Mouse (Mus musculus) limb, embryonic 11.5 days (tissue): ENCODE measurements around the gene Patl1. TPM values are rescaled to one million over a fixed set of nuclear protein-coding genes. Genes with fewer than 3 reads are reported as not detected.
"Not testable (repeated sequence)": the region's sequence is repeated elsewhere in the genome, so short reads cannot be mapped to it uniquely, and the experiment has no call there.

ENCODE experiments used
- ATAC-seq: fragments of 200-750 bp; cut with Nextera tagmentation; 2 replicates; pipeline ENCODE4 v1.8.0; 2017; ENCODE audit warnings: low read depth; ENCODE audit not compliant: insufficient number of reproducible peaks, low FRiP score, low TSS enrichment
- DNase-seq: peaks from one replicate; pipeline ENCODE4 v3.0.0-alpha.2; 2015; ENCODE audit warnings: low spot score
- H3K27ac ChIP-seq: fragments of 300-500 bp; sonication (generic); replicated peaks from 2 replicates; pipeline ENCODE4 v1.5.1; 2014; ENCODE audit warnings: low read depth, mild to moderate bottlenecking, low read length
- H3K27me3 ChIP-seq: fragments of 300-500 bp; sonication (generic); 2 replicates; pipeline ENCODE4 v1.6.1; 2014; ENCODE audit warnings: mild to moderate bottlenecking, low read length, mixed read lengths; ENCODE audit not compliant: control insufficient read depth, insufficient read depth
- H3K36me3 ChIP-seq: fragments of 300-500 bp; sonication (generic); 2 replicates; pipeline ENCODE4 v1.6.1; 2014; ENCODE audit warnings: mild to moderate bottlenecking, low read length, moderate library complexity, mixed read lengths; ENCODE audit not compliant: control insufficient read depth, insufficient read depth
- H3K4me1 ChIP-seq: fragments of 300-500 bp; sonication (generic); 2 replicates; pipeline ENCODE4 v1.6.1; 2014; ENCODE audit warnings: low read length, mixed read lengths; ENCODE audit not compliant: control insufficient read depth, insufficient read depth
- H3K4me2 ChIP-seq: fragments of 300-500 bp; sonication (generic); 2 replicates; pipeline ENCODE4 v1.6.1; 2014; ENCODE audit warnings: low read depth, mild to moderate bottlenecking, moderate library complexity; ENCODE audit not compliant: severe bottlenecking
- H3K4me3 ChIP-seq: fragments of 300-500 bp; sonication (generic); 2 replicates; pipeline ENCODE4 v1.5.1; 2014; ENCODE audit warnings: low read depth, low read length
- H3K9ac ChIP-seq: fragments of 300-500 bp; sonication (generic); 2 replicates; pipeline ENCODE4 v1.6.1; 2014; ENCODE audit warnings: mild to moderate bottlenecking, low read length
- H3K9me3 ChIP-seq: fragments of 300-500 bp; sonication (generic); 2 replicates; pipeline ENCODE4 v1.6.1; 2016; ENCODE audit warnings: low read length; ENCODE audit not compliant: control insufficient read depth
- WGBS: fragments of 180-500 bp; shearing (Covaris S2); extraction: QIAGEN DNeasy Blood & Tissue Kit; methylation state at CpG from one replicate; pipeline ENCODE4 v1.1.7; 2014; 5-methylcytosine and 5-hydroxymethylcytosine counted together
- polyA plus RNA-seq: library from polyadenylated mRNA; unstranded; fragments of >200 nt; fragmentation: Nextera tagmentation; extraction: Ambion mirVana; gene quantifications from 2 replicates; pipeline ENCODE4 v1.2.1, GENCODE M21; 2014

Gene Patl1
- polyA plus RNA-seq, 1 experiment from 2014 or later = 25.6 TPM

GRCm38 (mm10) chr19:11915804-11916203 lies 3.6 kb downstream of the Patl1 start:
- H3K4me3 ChIP-seq = no peak overlapping the region
- ATAC-seq (no peak), DNase-seq (no peak)
- no peaks in the 10 kb centered on the region for H3K9me3 ChIP-seq
- H3K27me3 ChIP-seq = no peaks in the 10 kb centered on the region
- peaks cover 7% of the 10 kb centered on the region; the same call in 1 of the 2 replicates for H3K4me1 ChIP-seq
- H3K27ac ChIP-seq = no peak overlapping the region
- H3K9ac ChIP-seq = no peak overlapping the region
- 89% methylated on average over 2 of the region's 2 CpGs for WGBS
- peaks cover 3% of the 10 kb centered on the region; the same call in 1 of the 2 replicates for H3K36me3 ChIP-seq
- no peak overlapping the region for H3K4me2 ChIP-seq

DNA sequence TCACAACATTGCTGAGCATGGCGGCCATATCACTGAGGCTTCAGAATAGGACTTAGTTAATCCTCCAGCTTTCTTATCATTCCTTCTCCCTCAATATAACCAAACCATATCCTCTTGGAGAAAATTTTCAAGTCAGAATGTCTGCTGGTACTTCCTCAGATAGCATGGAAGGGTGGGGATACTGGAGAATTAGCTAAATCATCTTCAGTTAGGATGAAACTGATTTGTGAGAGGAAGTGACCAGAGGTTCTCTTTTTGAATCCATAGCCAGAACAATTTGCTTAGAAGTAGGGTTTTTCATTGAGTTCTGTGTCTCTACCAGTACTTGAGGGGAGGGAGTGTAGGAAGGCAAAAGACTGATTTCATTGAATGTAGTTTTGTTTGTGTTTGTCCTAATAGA lies 9.9 kb downstream of the Patl1 start:
- no peak overlapping the region for H3K27ac ChIP-seq
- ATAC-seq = no peak
- no peaks in the 10 kb centered on the region for H3K4me1 ChIP-seq
- 86% methylated on average over 1 of the region's 1 CpGs for WGBS
- no peaks in the 10 kb centered on the region for H3K27me3 ChIP-seq
- H3K4me2 ChIP-seq = no peak overlapping the region
- peaks cover 22% of the 10 kb centered on the region for H3K36me3 ChIP-seq
- no peak overlapping the region for H3K4me3 ChIP-seq
- no peaks in the 10 kb centered on the region for H3K9me3 ChIP-seq
- H3K9ac ChIP-seq = no peak overlapping the region
- DNase-seq = no peak

DNA sequence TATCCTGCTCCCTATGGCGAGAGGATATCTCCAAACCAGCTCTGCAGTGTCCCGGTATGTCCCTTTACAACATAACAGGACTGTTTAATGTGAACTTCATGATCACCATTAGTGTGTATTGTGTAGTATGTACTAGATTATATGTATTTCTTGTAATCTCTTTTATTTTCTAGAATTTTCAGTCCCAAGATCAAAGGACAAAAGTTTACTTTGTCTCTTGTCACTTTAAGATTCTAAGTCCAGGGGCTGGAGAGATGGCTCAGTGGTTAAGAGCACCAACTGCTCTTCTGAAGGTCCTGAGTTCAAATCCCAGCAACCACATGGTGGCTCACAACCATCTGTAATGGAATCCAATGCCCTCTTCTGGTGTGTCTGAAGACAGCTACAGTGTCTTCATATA lies 10.3 kb downstream of the Patl1 start:
- H3K4me3 ChIP-seq, DNase-seq, H3K27ac ChIP-seq, H3K27me3 ChIP-seq, H3K9me3 ChIP-seq, H3K9ac ChIP-seq, ATAC-seq, H3K4me2 ChIP-seq, H3K4me1 ChIP-seq: not testable (repeated sequence)
- WGBS = 94% methylated on average over 2 of the region's 2 CpGs
- H3K36me3 ChIP-seq = peaks cover 22% of the 10 kb centered on the region

- no peak overlapping the region for H3K4me3 ChIP-seq
- WGBS = 90% methylated on average over 2 of the region's 2 CpGs
- ATAC-seq (no peak), DNase-seq (no peak)
- no peak overlapping the region for H3K4me2 ChIP-seq
- H3K9me3 ChIP-seq = no peaks in the 10 kb centered on the region
- no peaks in the 10 kb centered on the region for H3K27me3 ChIP-seq
- H3K4me1 ChIP-seq = no peaks in the 10 kb centered on the region
- peaks cover 19% of the 10 kb centered on the region for H3K36me3 ChIP-seq
- H3K9ac ChIP-seq = no peak overlapping the region
- H3K27ac ChIP-seq = no peak overlapping the region
Observed at GRCm38 (mm10) chr19:11926380-11926779, 14.2 kb downstream of the Patl1 start.

DNA sequence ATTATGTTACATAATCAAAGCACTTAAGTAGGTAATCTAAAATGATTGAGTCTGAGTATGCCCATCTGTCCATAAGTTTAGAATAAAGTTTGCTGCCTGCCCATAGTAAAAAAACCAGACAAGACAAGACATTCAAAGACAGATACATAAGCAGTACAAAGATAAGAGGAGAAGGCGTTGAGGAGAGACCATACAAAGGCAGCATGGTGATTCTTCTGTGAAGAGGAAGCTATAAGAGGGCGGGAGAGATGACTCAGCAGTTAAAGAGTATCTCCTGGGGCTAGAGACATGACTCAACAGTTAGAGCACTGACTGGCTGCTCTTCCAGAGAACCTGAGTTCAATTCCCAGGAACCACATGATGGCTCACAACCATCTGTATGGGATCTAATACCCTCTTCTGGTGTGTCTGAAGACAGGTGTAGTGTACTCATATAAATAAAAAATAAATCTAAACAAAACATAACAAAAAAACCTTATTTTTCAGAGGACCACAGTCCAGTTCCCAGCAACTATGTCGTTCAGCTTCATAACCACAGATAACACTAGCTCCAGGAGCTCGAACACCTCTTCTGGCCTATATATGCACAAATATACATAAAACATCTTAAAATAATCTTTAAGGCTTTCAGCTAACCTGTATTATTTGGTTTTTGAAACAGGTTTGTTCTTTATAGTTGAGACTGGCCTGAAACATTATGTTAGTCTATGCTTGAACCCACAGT lies 16.0 kb downstream of the Patl1 start:
- Histone ChIP-seq H3K27ac (no peak overlapping the region), H3K9ac (no peak overlapping the region), H3K27me3 (no peaks in the 10 kb centered on the region), H3K4me2 (no peak overlapping the region), H3K4me3 (no peak overlapping the region), H3K36me3 (peaks cover 25% of the 10 kb centered on the region), H3K4me1 (no peaks in the 10 kb centered on the region), H3K9me3 (no peaks in the 10 kb centered on the region)
- DNase-seq (no peak), ATAC-seq (no peak)
- WGBS = 93% methylated on average over 4 of the region's 4 CpGs

DNA sequence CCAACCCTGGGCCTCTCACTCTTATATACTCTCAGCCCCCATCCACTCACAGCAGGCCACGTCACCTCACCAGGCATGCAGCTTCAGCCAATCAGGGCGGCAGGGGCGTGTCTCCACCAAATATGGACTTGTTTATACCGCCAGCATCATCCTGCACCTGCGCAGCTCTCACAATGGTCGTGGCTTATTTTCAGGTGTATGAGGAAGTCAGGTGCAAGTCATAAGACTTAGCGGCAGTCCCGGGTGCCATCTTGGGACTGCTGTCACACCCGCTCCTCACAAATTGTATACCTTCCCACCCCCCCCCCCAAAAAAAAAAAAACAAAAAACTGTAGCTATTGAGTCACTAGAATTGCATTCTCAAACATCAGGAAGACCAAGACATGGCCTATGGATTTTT lies 34.3 kb downstream of the Patl1 start:
- WGBS = 88% methylated on average over 9 of the region's 9 CpGs
- H3K36me3 ChIP-seq, H3K4me1 ChIP-seq, H3K9me3 ChIP-seq, DNase-seq, H3K4me2 ChIP-seq, H3K27me3 ChIP-seq, H3K9ac ChIP-seq, H3K27ac ChIP-seq, H3K4me3 ChIP-seq, ATAC-seq: not testable (repeated sequence)

GRCm38 (mm10) chr19:11949878-11950277 lies 37.7 kb downstream of the Patl1 start:
- ATAC-seq = no peak
- H3K4me1 ChIP-seq = no peaks in the 10 kb centered on the region

DNA sequence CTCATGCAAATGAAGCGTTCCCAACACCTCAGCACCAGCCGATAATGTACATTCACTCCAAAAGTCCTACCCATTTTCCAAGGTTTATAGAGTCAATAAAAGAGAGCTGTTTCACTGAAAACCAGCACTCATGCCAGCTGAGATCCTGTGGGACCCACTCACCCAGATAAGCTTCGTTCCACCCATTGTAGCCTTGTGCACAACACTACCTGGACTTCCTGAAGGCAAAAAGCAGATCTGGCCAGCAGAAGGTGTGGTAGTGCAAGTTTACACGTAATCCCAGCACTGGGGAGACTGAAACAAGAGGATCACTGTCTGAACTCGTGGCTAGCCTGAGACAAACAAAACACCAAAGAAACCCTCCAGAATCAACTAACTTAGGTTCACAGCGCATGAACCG lies 38.5 kb downstream of the Patl1 start:
- DNase-seq (no peak), ATAC-seq (no peak)
- Histone ChIP-seq H3K4me2 (no peak overlapping the region), H3K36me3 (no peaks in the 10 kb centered on the region), H3K27ac (no peak overlapping the region), H3K9ac (no peak overlapping the region), H3K4me3 (no peak overlapping the region), H3K4me1 (no peaks in the 10 kb centered on the region), H3K9me3 (no peaks in the 10 kb centered on the region; the same call in 1 of the 2 replicates), H3K27me3 (no peaks in the 10 kb centered on the region)
- WGBS = 72% methylated on average over 7 of the region's 7 CpGs

More at GRCm38 (mm10) chr19:11949878-11950277, 37.7 kb downstream of the Patl1 start:
- Histone ChIP-seq H3K27ac (no peak overlapping the region), H3K36me3 (no peaks in the 10 kb centered on the region), H3K9me3 (no peaks in the 10 kb centered on the region; the same call in 1 of the 2 replicates), H3K27me3 (no peaks in the 10 kb centered on the region), H3K4me2 (no peak overlapping the region), H3K9ac (no peak overlapping the region), H3K4me3 (no peak overlapping the region)
- no peak for DNase-seq
- 66% methylated on average over 1 of the region's 1 CpGs for WGBS

- WGBS = 55% methylated on average over 6 of the region's 6 CpGs
- Histone ChIP-seq H3K36me3 (no peaks in the 10 kb centered on the region), H3K4me2 (no peak overlapping the region), H3K9me3 (no peaks in the 10 kb centered on the region), H3K4me3 (no peak overlapping the region), H3K4me1 (no peaks in the 10 kb centered on the region), H3K9ac (no peak overlapping the region), H3K27me3 (no peaks in the 10 kb centered on the region), H3K27ac (no peak overlapping the region)
- DNase-seq (no peak), ATAC-seq (no peak)
Observed at GRCm38 (mm10) chr19:11954206-11954605, 42.0 kb downstream of the Patl1 start.
